26 mouse cellular contexts compared by ENCODE assay signal in the genomic region with DNA sequence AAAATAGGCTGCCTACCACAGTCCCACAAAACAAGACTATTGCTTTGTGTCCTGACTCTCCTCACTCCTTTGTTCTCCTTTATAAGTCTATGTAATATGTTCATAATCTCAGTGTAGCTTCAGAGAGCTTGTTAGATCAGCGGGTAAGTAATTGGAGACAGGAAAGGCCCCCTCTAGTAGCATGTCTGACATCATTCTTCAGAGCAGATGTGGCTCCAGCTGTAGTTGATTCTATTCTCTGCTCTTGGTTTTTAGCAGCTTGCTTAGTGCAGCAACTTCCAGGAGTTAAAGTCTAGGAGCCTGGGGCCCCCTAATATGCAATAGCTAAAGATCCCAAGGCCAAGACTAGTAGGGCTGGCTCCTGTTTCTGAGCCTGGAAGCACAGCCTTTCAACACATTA.
DNase-seq lines count a peak whose midpoint lies in the region; ATAC-seq and TF ChIP-seq lines count a peak whose summit lies in the region.
"Had no signal": no experiment of that assay in that cellular context is flagged by ENCODE, and none has a peak within 500 bp of the region (broad histone marks: within the 10 kb centered on the region; RNA-seq: fewer than 3 reads in every experiment).

No protein-coding gene starts in this region.

- TF ChIP-seq CTCF in stomach, postnatal 0 days (IDR thresholded peaks at IDR 0.05; ENCODE audit: low read depth), result no peak

- TF ChIP-seq EP300 in stomach, postnatal 0 days (optimal IDR thresholded peaks at IDR 0.05), result no peak

- intact Hi-C loops in heart, postnatal 10 days (cut with DNase I), result no loop called here
- intact Hi-C loops in heart, postnatal 36 days (cut with DNase I), result no loop called here

- no peak overlapping the region for H3K9ac ChIP-seq in embryonic facial prominence, embryonic 13.5 days
- no peak overlapping the region for H3K9ac ChIP-seq in stomach, postnatal 0 days (ENCODE audit: low read length)
- H3K9ac ChIP-seq: embryonic facial prominence, embryonic 12.5 days; forebrain, embryonic 13.5 days; heart, embryonic 13.5 days; hindbrain, embryonic 13.5 days; intestine, embryonic 15.5 days had no signal

- no peaks in the 10 kb centered on the region for H3K27me3 ChIP-seq in embryonic facial prominence, embryonic 13.5 days
- no peaks in the 10 kb centered on the region for H3K27me3 ChIP-seq in stomach, postnatal 0 days (ENCODE audit: control insufficient read depth, insufficient read depth, low read length)
- H3K27me3 ChIP-seq: embryonic facial prominence, embryonic 12.5 days; forebrain, embryonic 13.5 days; heart, embryonic 13.5 days; hindbrain, embryonic 13.5 days; intestine, embryonic 15.5 days had no signal

- peaks cover 15% of the 10 kb centered on the region for H3K4me1 ChIP-seq in embryonic facial prominence, embryonic 13.5 days
- no peaks in the 10 kb centered on the region for H3K4me1 ChIP-seq in stomach, postnatal 0 days (replicated peaks; ENCODE audit: control insufficient read depth, insufficient read depth)
- H3K4me1 ChIP-seq: forebrain, embryonic 13.5 days; heart, embryonic 10.5 days; heart, embryonic 13.5 days; hindbrain, embryonic 10.5 days; hindbrain, embryonic 13.5 days; intestine, embryonic 15.5 days had no signal

- WGBS in embryonic facial prominence, embryonic 13.5 days, result 34% methylated on average over 1 of the region's 1 CpGs
- 54% methylated on average over 1 of the region's 1 CpGs for WGBS in stomach, postnatal 0 days

- no peak overlapping the region for H3K4me2 ChIP-seq in embryonic facial prominence, embryonic 13.5 days
- H3K4me2 ChIP-seq in stomach, postnatal 0 days (replicated peaks; ENCODE audit: low read depth), result no peak overlapping the region
- H3K4me2 ChIP-seq: embryonic facial prominence, embryonic 12.5 days; forebrain, embryonic 13.5 days; heart, embryonic 13.5 days; hindbrain, embryonic 13.5 days; intestine, embryonic 15.5 days had no signal

- no peaks in the 10 kb centered on the region for H3K36me3 ChIP-seq in embryonic facial prominence, embryonic 13.5 days
- no peaks in the 10 kb centered on the region for H3K36me3 ChIP-seq in stomach, postnatal 0 days (ENCODE audit: control insufficient read depth, insufficient read depth, low read length)
- H3K36me3 ChIP-seq: embryonic facial prominence, embryonic 12.5 days; forebrain, embryonic 10.5 days; heart, embryonic 10.5 days; heart, embryonic 13.5 days; hindbrain, embryonic 10.5 days; hindbrain, embryonic 13.5 days; intestine, embryonic 15.5 days had no signal

- ATAC-seq in embryonic facial prominence, embryonic 13.5 days (ENCODE audit: insufficient number of reproducible peaks, insufficient read depth, low FRiP score, low TSS enrichment, low read depth), result no peak
- ATAC-seq in stomach, postnatal 0 days (ENCODE audit: low FRiP score, low TSS enrichment), result 0 out of 2 replicates have a peak, but pooled peaks have one; percentile 21
- ATAC-seq: activated CD4-positive, CD25-positive, alpha-beta regulatory T cell, adult 4 months; CD4-positive, CD25-positive, alpha-beta regulatory T cell, adult 4 months; forebrain, embryonic 13.5 days; forebrain, embryonic 16.5 days; hindbrain, embryonic 16.5 days; intestine, embryonic 15.5 days had no signal

- H3K27ac ChIP-seq in embryonic facial prominence, embryonic 13.5 days, result peak overlapping the region; percentile 35; the same call in 1 of the 2 replicates
- H3K27ac ChIP-seq in stomach, postnatal 0 days (replicated peaks), result no peak overlapping the region
- H3K27ac ChIP-seq: embryonic facial prominence, embryonic 12.5 days; forebrain, embryonic 10.5 days; forebrain, embryonic 13.5 days; heart, embryonic 10.5 days; heart, embryonic 13.5 days; hindbrain, embryonic 10.5 days; hindbrain, embryonic 13.5 days; intestine, embryonic 15.5 days had no signal

- H3K4me3 ChIP-seq in embryonic facial prominence, embryonic 13.5 days, result no peak overlapping the region
- H3K4me3 ChIP-seq in stomach, postnatal 0 days (ENCODE audit: low read depth, low read length), result no peak overlapping the region
- H3K4me3 ChIP-seq: embryonic facial prominence, embryonic 12.5 days; forebrain, embryonic 10.5 days; forebrain, embryonic 13.5 days; heart, embryonic 10.5 days; heart, embryonic 13.5 days; hindbrain, embryonic 10.5 days; hindbrain, embryonic 13.5 days; intestine, embryonic 15.5 days had no signal

- H3K9me3 ChIP-seq in embryonic facial prominence, embryonic 13.5 days, result no peaks in the 10 kb centered on the region
- no peaks in the 10 kb centered on the region for H3K9me3 ChIP-seq in stomach, postnatal 0 days (ENCODE audit: control insufficient read depth, low read length)
- H3K9me3 ChIP-seq: embryonic facial prominence, embryonic 12.5 days; forebrain, embryonic 10.5 days; forebrain, embryonic 13.5 days; heart, embryonic 10.5 days; heart, embryonic 13.5 days; hindbrain, embryonic 10.5 days; hindbrain, embryonic 13.5 days; intestine, embryonic 15.5 days had no signal

- DNase-seq in heart, postnatal 10 days, result peak; percentile 27 to 30
- no peak for DNase-seq in heart, postnatal 36 days
- DNase-seq in NIH3T3 (ENCODE audit: low read depth), result peak; percentile 18
- DNase-seq in stomach, postnatal 0 days (ENCODE audit: low spot score), result no peak
- DNase-seq in gastrocnemius, adult 8-10 months (ENCODE audit: low spot score in 2 of 2), result no peak
- DNase-seq: adrenal gland, adult 8-10 months; adrenal gland, postnatal 25 days; cerebellum, adult 11-12 months; cerebellum, adult 8-10 months; cerebellum, postnatal 10 days; cerebellum, postnatal 36 days; embryo, embryonic 11 days; gastrocnemius, postnatal 14 days had no signal

Comparison
In these comparisons a context has a peak if more than half of its experiments do, and no peak if none do; other contexts are left out.
1. DNase-seq: peak in heart, postnatal 10 days (2 of 2) and NIH3T3 (single experiment); none in heart, postnatal 36 days (0 of 2), stomach, postnatal 0 days (single experiment) and gastrocnemius, adult 8-10 months (0 of 2).